Mouse (Mus musculus) midbrain, embryonic 15.5 days (tissue): ENCODE results near the gene Olfr461. TPM values are rescaled to one million over a fixed set of nuclear protein-coding genes. Genes with fewer than 3 reads are reported as not detected.
"Not testable (repeated sequence)": the region's sequence is repeated elsewhere in the genome, so short reads cannot be mapped to it uniquely, and the experiment has no call there.

Experiments used
- ATAC-seq: fragments of 200-750 bp; cut with Nextera tagmentation; replicated peaks from 2 replicates; pipeline ENCODE4 v1.8.0; 2017; ENCODE audit warnings: moderate TSS enrichment
- H3K27ac ChIP-seq: fragments of 300-500 bp; sonication (generic); 2 replicates; pipeline ENCODE4 v1.5.1; 2015; ENCODE audit warnings: mild to moderate bottlenecking, inconsistent platforms
- H3K27me3 ChIP-seq: fragments of 300-500 bp; sonication (generic); replicated peaks from 2 replicates; pipeline ENCODE4 v1.6.1; 2015; ENCODE audit warnings: inconsistent platforms
- H3K36me3 ChIP-seq: fragments of 300-500 bp; sonication (generic); replicated peaks from 2 replicates; pipeline ENCODE4 v1.6.1; 2015; ENCODE audit warnings: inconsistent platforms
- H3K4me1 ChIP-seq: fragments of 300-500 bp; sonication (generic); 2 replicates; pipeline ENCODE4 v1.6.1; 2015; ENCODE audit warnings: inconsistent platforms
- H3K4me2 ChIP-seq: fragments of 300-500 bp; sonication (generic); 2 replicates; pipeline ENCODE4 v1.6.1; 2015; ENCODE audit warnings: inconsistent platforms, mild to moderate bottlenecking, moderate library complexity
- H3K4me3 ChIP-seq: fragments of 300-500 bp; sonication (generic); 2 replicates; pipeline ENCODE4 v1.5.1; 2015; ENCODE audit warnings: mild to moderate bottlenecking, inconsistent platforms
- H3K9ac ChIP-seq: fragments of 300-500 bp; sonication (generic); 2 replicates; pipeline ENCODE4 v1.6.1; 2015; ENCODE audit warnings: mild to moderate bottlenecking, inconsistent platforms
- H3K9me3 ChIP-seq: fragments of 300-500 bp; sonication (generic); 2 replicates; pipeline ENCODE4 v1.6.1; 2016; ENCODE audit warnings: inconsistent platforms
- WGBS: fragments of 180-500 bp; shearing (Covaris S2); methylation state at CpG from one replicate; pipeline ENCODE4 v1.1.7; 2015; ENCODE audit warnings: mixed read lengths; 5-methylcytosine and 5-hydroxymethylcytosine counted together
- polyA plus RNA-seq: library from polyadenylated mRNA; unstranded; fragments of >200 nt; fragmentation: Nextera tagmentation; extraction: Ambion mirVana; gene quantifications from 2 replicates; pipeline ENCODE4 v1.2.1, GENCODE M21; 2015

Olfr461 gene
- 0.06 and 0.18 TPM in 2 replicates for polyA plus RNA-seq

GRCm38 (mm10) chr6:40554950-40555349, at the start of gene Olfr461:
TSS of gene Olfr461 (minus strand) at chr6:40555050.
- Histone ChIP-seq H3K9ac (no peak within 1 kb of the TSS), H3K4me1 (no peaks in the 10 kb centered on the region), H3K27me3 (no peaks in the 10 kb centered on the region), H3K36me3 (no peaks in the 10 kb centered on the region), H3K4me3 (no peak within 1 kb of the TSS), H3K27ac (no peak within 1 kb of the TSS), H3K4me2 (no peak within 1 kb of the TSS), H3K9me3 (no peaks in the 10 kb centered on the region)
- 72% methylated on average over 2 of the region's 2 CpGs for WGBS
- ATAC-seq: no peak

- H3K9me3 ChIP-seq, H3K27ac ChIP-seq, H3K36me3 ChIP-seq, H3K4me1 ChIP-seq, H3K27me3 ChIP-seq, ATAC-seq, H3K9ac ChIP-seq, H3K4me3 ChIP-seq, H3K4me2 ChIP-seq: not testable (repeated sequence)
- whole genome bisulfite sequencing: 31% methylated on average over 4 of the region's 4 CpGs
Observed at GRCm38 (mm10) chr6:40598546-40598945, 43.7 kb upstream of the Olfr461 start.

GRCm38 (mm10) chr6:40594804-40595550, 40.1 kb upstream of the Olfr461 start:
- H3K4me1 ChIP-seq: no peaks in the 10 kb centered on the region
- H3K27ac ChIP-seq: no peak overlapping the region
- no peak overlapping the region for H3K9ac ChIP-seq
- H3K9me3 ChIP-seq: no peaks in the 10 kb centered on the region
- no peaks in the 10 kb centered on the region for H3K27me3 ChIP-seq
- no peaks in the 10 kb centered on the region for H3K36me3 ChIP-seq
- ATAC-seq: no peak
- 76% methylated on average over 3 of the region's 3 CpGs for WGBS
- H3K4me3 ChIP-seq: no peak overlapping the region
- H3K4me2 ChIP-seq: no peak overlapping the region

GRCm38 (mm10) chr6:40588346-40588745, 33.5 kb upstream of the Olfr461 start:
- Histone ChIP-seq H3K27ac (no peak overlapping the region), H3K4me1 (no peaks in the 10 kb centered on the region)
- WGBS: 95% methylated on average over 2 of the region's 2 CpGs

GRCm38 (mm10) chr6:40585645-40586044, 30.8 kb upstream of the Olfr461 start, which contains the start of gene Clec5a:
TSS of gene Clec5a (minus strand) at chr6:40585821.
- Histone ChIP-seq H3K36me3 (no peaks in the 10 kb centered on the region), H3K4me3 (no peak within 1 kb of the TSS), H3K9me3 (no peaks in the 10 kb centered on the region), H3K4me1 (no peaks in the 10 kb centered on the region), H3K4me2 (no peak within 1 kb of the TSS), H3K27ac (no peak within 1 kb of the TSS), H3K27me3 (no peaks in the 10 kb centered on the region), H3K9ac (no peak within 1 kb of the TSS)
- 82% methylated on average over 5 of the region's 5 CpGs for WGBS
- ATAC-seq: no peak

More at GRCm38 (mm10) chr6:40588346-40588745, 33.5 kb upstream of the Olfr461 start:
- H3K9ac ChIP-seq: no peak overlapping the region
- H3K4me2 ChIP-seq: no peak overlapping the region
- H3K9me3 ChIP-seq: no peaks in the 10 kb centered on the region
- H3K27me3 ChIP-seq: no peaks in the 10 kb centered on the region
- H3K36me3 ChIP-seq: no peaks in the 10 kb centered on the region
- H3K4me3 ChIP-seq: no peak overlapping the region
- no peak for ATAC-seq

- Histone ChIP-seq H3K27ac (no peak overlapping the region), H3K4me2 (no peak overlapping the region), H3K9me3 (no peaks in the 10 kb centered on the region), H3K4me1 (no peaks in the 10 kb centered on the region), H3K4me3 (no peak overlapping the region), H3K36me3 (no peaks in the 10 kb centered on the region), H3K9ac (no peak overlapping the region), H3K27me3 (no peaks in the 10 kb centered on the region)
- no peak for ATAC-seq
- WGBS: 91% methylated on average over 6 of the region's 6 CpGs
Observed at GRCm38 (mm10) chr6:40584336-40584735, 29.5 kb upstream of the Olfr461 start.

GRCm38 (mm10) chr6:40576305-40576704, 21.5 kb upstream of the Olfr461 start:
- no peaks in the 10 kb centered on the region for H3K27me3 ChIP-seq
- H3K4me1 ChIP-seq: no peaks in the 10 kb centered on the region
- H3K4me3 ChIP-seq: no peak overlapping the region
- H3K4me2 ChIP-seq: no peak overlapping the region
- H3K9ac ChIP-seq: no peak overlapping the region
- no peak overlapping the region for H3K27ac ChIP-seq
- ATAC-seq: no peak
- H3K9me3 ChIP-seq: no peaks in the 10 kb centered on the region
- H3K36me3 ChIP-seq: no peaks in the 10 kb centered on the region
- WGBS: 82% methylated on average over 1 of the region's 1 CpGs

- H3K36me3 ChIP-seq: no peaks in the 10 kb centered on the region
- H3K4me1 ChIP-seq: no peaks in the 10 kb centered on the region
- no peaks in the 10 kb centered on the region for H3K9me3 ChIP-seq
- H3K27ac ChIP-seq: no peak overlapping the region
- H3K4me3 ChIP-seq: no peak overlapping the region
- 91% methylated on average over 3 of the region's 3 CpGs for WGBS
- no peak overlapping the region for H3K9ac ChIP-seq
- ATAC-seq: no peak
- no peaks in the 10 kb centered on the region for H3K27me3 ChIP-seq
- H3K4me2 ChIP-seq: no peak overlapping the region
Observed at GRCm38 (mm10) chr6:40573618-40574017, 18.8 kb upstream of the Olfr461 start.

- H3K27ac ChIP-seq: no peak within 1 kb of the TSS
- WGBS: 91% methylated on average over 3 of the region's 3 CpGs
- no peak for ATAC-seq
Observed at GRCm38 (mm10) chr6:40569187-40569586, 14.3 kb upstream of the Olfr461 start, which contains the start of gene Olfr460. TSS of gene Olfr460 (plus strand) at chr6:40569487.

GRCm38 (mm10) chr6:40544690-40545089, 10.2 kb downstream of the Olfr461 start:
- 79% methylated on average over 10 of the region's 10 CpGs for WGBS
- H3K9ac ChIP-seq: no peak overlapping the region
- no peaks in the 10 kb centered on the region for H3K27me3 ChIP-seq
- no peak overlapping the region for H3K4me2 ChIP-seq
- no peaks in the 10 kb centered on the region for H3K9me3 ChIP-seq
- H3K36me3 ChIP-seq: no peaks in the 10 kb centered on the region
- H3K4me1 ChIP-seq: no peaks in the 10 kb centered on the region
- ATAC-seq: no peak
- H3K27ac ChIP-seq: no peak overlapping the region
- H3K4me3 ChIP-seq: no peak overlapping the region

More at GRCm38 (mm10) chr6:40569187-40569586, 14.3 kb upstream of the Olfr461 start, which contains the start of gene Olfr460:
- H3K36me3 ChIP-seq: no peaks in the 10 kb centered on the region
- H3K4me2 ChIP-seq: no peak within 1 kb of the TSS
- H3K27me3 ChIP-seq: no peaks in the 10 kb centered on the region
- no peak within 1 kb of the TSS for H3K4me3 ChIP-seq
- H3K4me1 ChIP-seq: no peaks in the 10 kb centered on the region
- H3K9ac ChIP-seq: no peak within 1 kb of the TSS
- no peaks in the 10 kb centered on the region for H3K9me3 ChIP-seq

- H3K9me3 ChIP-seq: no peaks in the 10 kb centered on the region
- no peak within 1 kb of the TSS for H3K4me2 ChIP-seq
- no peaks in the 10 kb centered on the region for H3K36me3 ChIP-seq
- WGBS: 80% methylated on average over 1 of the region's 1 CpGs
- ATAC-seq: no peak
- no peaks in the 10 kb centered on the region for H3K27me3 ChIP-seq
- no peak within 1 kb of the TSS for H3K27ac ChIP-seq
- no peak within 1 kb of the TSS for H3K4me3 ChIP-seq
- H3K4me1 ChIP-seq: no peaks in the 10 kb centered on the region
- no peak within 1 kb of the TSS for H3K9ac ChIP-seq
Observed at GRCm38 (mm10) chr6:40519408-40519807, 35.4 kb downstream of the Olfr461 start, which contains the start of gene Prss37. TSS of gene Prss37 (minus strand) at chr6:40519508.

- Histone ChIP-seq H3K9me3 (no peaks in the 10 kb centered on the region), H3K36me3 (no peaks in the 10 kb centered on the region), H3K4me1 (no peaks in the 10 kb centered on the region), H3K27me3 (no peaks in the 10 kb centered on the region), H3K27ac (no peak within 1 kb of the TSS), H3K9ac (no peak within 1 kb of the TSS), H3K4me2 (no peak within 1 kb of the TSS), H3K4me3 (no peak within 1 kb of the TSS)
- WGBS: 93% methylated on average over 3 of the region's 3 CpGs
- ATAC-seq: no peak
Observed at GRCm38 (mm10) chr6:40493229-40493628, 61.6 kb downstream of the Olfr461 start, which contains the start of gene Tas2r108. TSS of gene Tas2r108 (plus strand) at chr6:40493529.
